In genomic region chr6:85423836-85424379, GRCm38 (mm10) we compare ENCODE assay signal across 19 mouse cellular contexts. TPM values are rescaled to one million over a fixed set of nuclear protein-coding genes. Genes with fewer than 3 reads are reported as not detected.
DNase-seq lines count a peak whose midpoint lies in the region; ATAC-seq lines count a peak whose summit lies in the region.
"Had no signal": no experiment of that assay in that cellular context is flagged by ENCODE, and none has a peak within 500 bp of the region (broad histone marks: within the 10 kb centered on the region; RNA-seq: fewer than 3 reads in every experiment).

Noto (plus strand) TSS chr6:85423886.

- DNase-seq in heart, embryonic 10.5 days (ENCODE audit: low spot score) = no peak
- no peak for DNase-seq in heart, adult 9 months (ENCODE audit: low spot score in 2 of 2)
- no peak for DNase-seq in kidney, postnatal 14 days
- DNase-seq in testis, postnatal 10 days (ENCODE audit: low spot score) = peak; percentile 52
- no peak for DNase-seq in testis, postnatal 14 days (ENCODE audit: low spot score)
- DNase-seq in right cerebral cortex, postnatal 4 days = no peak
- DNase-seq: adrenal gland, adult 8-10 months; kidney, adult 18-20 months; layer of hippocampus, postnatal 36 days; thymus, postnatal 25 days had no signal

- H3K9ac ChIP-seq in kidney, embryonic 16.5 days (replicated peaks; ENCODE audit: low read length) = no peak within 1 kb of the TSS
- H3K9ac ChIP-seq: forebrain, embryonic 15.5 days; liver, embryonic 15.5 days had no signal

- peaks cover 77% of the 10 kb centered on the region for H3K27me3 ChIP-seq in heart, embryonic 10.5 days (ENCODE audit: insufficient read depth, poor library complexity, severe bottlenecking)
- H3K27me3 ChIP-seq in kidney, embryonic 16.5 days (ENCODE audit: insufficient read depth, low read length) = peaks cover 12% of the 10 kb centered on the region
- H3K27me3 ChIP-seq: forebrain, embryonic 15.5 days; Patski had no signal

- H3K4me1 ChIP-seq in heart, embryonic 10.5 days = peaks cover 6% of the 10 kb centered on the region
- no peaks in the 10 kb centered on the region for H3K4me1 ChIP-seq in kidney, embryonic 16.5 days (ENCODE audit: insufficient read depth, low read length)
- H3K4me1 ChIP-seq: forebrain, embryonic 15.5 days had no signal

- no peaks in the 10 kb centered on the region for H3K9me3 ChIP-seq in heart, embryonic 10.5 days
- no peaks in the 10 kb centered on the region for H3K9me3 ChIP-seq in kidney, embryonic 16.5 days (ENCODE audit: low read length)
- H3K9me3 ChIP-seq: forebrain, embryonic 15.5 days; liver, embryonic 15.5 days had no signal

- no peaks in the 10 kb centered on the region for H3K36me3 ChIP-seq in heart, embryonic 10.5 days
- H3K36me3 ChIP-seq in kidney, embryonic 16.5 days (ENCODE audit: insufficient read depth, low read length) = no peaks in the 10 kb centered on the region
- H3K36me3 ChIP-seq: forebrain, embryonic 15.5 days; liver, embryonic 15.5 days had no signal

- peak within 1 kb of the TSS; percentile 42 for H3K4me3 ChIP-seq in heart, embryonic 10.5 days
- H3K4me3 ChIP-seq in kidney, embryonic 16.5 days (ENCODE audit: low read length) = no peak within 1 kb of the TSS
- H3K4me3 ChIP-seq: forebrain, embryonic 15.5 days; liver, embryonic 15.5 days had no signal

- WGBS in heart, embryonic 10.5 days = 9% methylated on average over 28 of the region's 28 CpGs
- 12% methylated on average over 28 of the region's 28 CpGs for WGBS in kidney, embryonic 16.5 days

- H3K4me2 ChIP-seq in kidney, embryonic 16.5 days (replicated peaks; ENCODE audit: low read depth, low read length) = peak within 1 kb of the TSS; percentile 43
- H3K4me2 ChIP-seq: forebrain, embryonic 15.5 days; liver, embryonic 15.5 days had no signal

- no peak within 1 kb of the TSS for H3K27ac ChIP-seq in heart, embryonic 10.5 days
- no peak within 1 kb of the TSS for H3K27ac ChIP-seq in kidney, embryonic 16.5 days (ENCODE audit: low read length)
- H3K27ac ChIP-seq: forebrain, embryonic 15.5 days; liver, embryonic 15.5 days had no signal

- ATAC-seq in kidney, embryonic 16.5 days (ENCODE audit: low FRiP score, low TSS enrichment) = peak; percentile 57
- no peak for ATAC-seq in erythroid progenitor cell, adult 5-6 weeks (replicated peaks; ENCODE audit: low FRiP score, poor library complexity, severe bottlenecking)
- ATAC-seq: forebrain, embryonic 15.5 days; Patski had no signal

RNA-seq across cellular contexts. Expression of gene Noto, which starts in this region (rescaled TPM):
- polyA plus RNA-seq in heart, embryonic 10.5 days (2016; fragmentation: Nextera tagmentation; extraction: Ambion mirVana) = not detected in 2 replicates
- not detected in 2 replicates for polyA plus RNA-seq in kidney, embryonic 16.5 days (2015; fragmentation: Nextera tagmentation; extraction: Ambion mirVana)
- total RNA-seq in erythroid progenitor cell, adult 5-6 weeks (2015; ENCODE audit: low replicate concordance) = not detected in 2 replicates
- not detected in 2 replicates for total RNA-seq in erythroid progenitor cell, adult 5-6 weeks (2017; ENCODE audit: low replicate concordance)
- total RNA-seq: adrenal gland, adult 8-10 months; common myeloid progenitor, adult 5-6 weeks; layer of hippocampus, postnatal 36 days had no signal
- polyA plus RNA-seq: C2C12; forebrain, embryonic 15.5 days; gonadal fat pad, adult 2 months; liver, embryonic 15.5 days; Patski; spleen, adult 2 months had no signal

Comparison
In these comparisons a context has a peak if more than half of its experiments do, and no peak if none do; other contexts are left out.
1. Peak in ATAC-seq and H3K4me2 ChIP-seq in kidney, embryonic 16.5 days; RNA of the gene not detected or under 1 TPM.